Mouse (Mus musculus) gonadal fat pad, adult 2 months (tissue): ENCODE data around the gene Gm4305. TPM values are rescaled to one million over a fixed set of nuclear protein-coding genes. Genes with fewer than 3 reads are reported as not detected.
"Not testable (repeated sequence)": the region's sequence is repeated elsewhere in the genome, so short reads cannot be mapped to it uniquely, and the experiment has no call there.

Experiments used
- DNase-seq: peaks from one replicate; pipeline ENCODE4 v3.0.0-alpha.2; 2012; ENCODE audit warnings: low read depth
- polyA plus RNA-seq: library from polyadenylated mRNA; depleted of rRNA; stranded (reverse); fragments of >200 nt; gene quantifications from 2 replicates; pipeline ENCODE4 v1.2.3, GENCODE M21; 2012; rRNA removed

The Gm4305 gene
- polyA plus RNA-seq, result not detected in 2 replicates

- not testable (repeated sequence) for DNase-seq
Observed at GRCm38 (mm10) chr10:100350793-100351192, at the start of gene Gm4305. Gm4305 (plus strand) TSS chr10:100351093.

- DNase-seq, result not testable (repeated sequence)
Observed at GRCm38 (mm10) chr10:100335376-100335775, 15.5 kb upstream of the Gm4305 start, which contains the start of gene Gm4301. Gm4301 (plus strand) TSS chr10:100335676.

GRCm38 (mm10) chr10:100340536-100340935 lies 10.4 kb upstream of the Gm4305 start, which contains the start of gene Gm4302:
Gm4302 (plus strand) TSS chr10:100340836.
- not testable (repeated sequence) for DNase-seq

- DNase-seq, result not testable (repeated sequence)
Observed at GRCm38 (mm10) chr10:100345672-100346071, 5.2 kb upstream of the Gm4305 start, which contains the start of gene Gm4303. Gm4303 (plus strand) TSS chr10:100345972.

- not testable (repeated sequence) for DNase-seq
Observed at GRCm38 (mm10) chr10:100356841-100357240, 5.9 kb downstream of the Gm4305 start.

- not testable (repeated sequence) for DNase-seq
Observed at GRCm38 (mm10) chr10:100361038-100361437, 10.1 kb downstream of the Gm4305 start, which contains the start of gene Gm4307. Gm4307 (plus strand) TSS chr10:100361338.

- DNase-seq, result not testable (repeated sequence)
Observed at GRCm38 (mm10) chr10:100382460-100382859, 31.6 kb downstream of the Gm4305 start, which contains the start of gene Gm4312. Gm4312 (minus strand) TSS chr10:100382560.

Other genes starting within 250 kb of the Gm4305 start
- gene Gm4301, start 15.4 kb upstream of the Gm4305 start, polyA plus RNA-seq, result not detected in 2 replicates
- gene Gm4302, start 10.3 kb upstream of the Gm4305 start, polyA plus RNA-seq, result not detected in 2 replicates
- gene Gm4303, start 5.1 kb upstream of the Gm4305 start, polyA plus RNA-seq, result not detected in 2 replicates
- gene Gm4307, start 10.2 kb downstream of the Gm4305 start, polyA plus RNA-seq, result not detected in 2 replicates
- not detected in 2 replicates for gene Gm4312, start 31.5 kb downstream of the Gm4305 start, polyA plus RNA-seq
- gene Tmtc3, start 136.3 kb downstream of the Gm4305 start, polyA plus RNA-seq, result 9.0 and 10.5 TPM in 2 replicates
- gene Cep290, start 136.5 kb downstream of the Gm4305 start, polyA plus RNA-seq, result 0.49 and 0.61 TPM in 2 replicates
- 6.3 and 6.6 TPM in 2 replicates for gene 4930430F08Rik, start 239.3 kb downstream of the Gm4305 start, polyA plus RNA-seq
- gene 1700017N19Rik, start 239.4 kb downstream of the Gm4305 start, polyA plus RNA-seq, result 0.14 and 0.28 TPM in 2 replicates